Mouse (Mus musculus) kidney, adult 10 weeks (tissue): ENCODE data around the gene Col4a4. TPM values are rescaled to one million over a fixed set of nuclear protein-coding genes. Genes with fewer than 3 reads are reported as not detected.

Experiments
- polyA plus RNA-seq: library from polyadenylated mRNA; stranded (reverse); fragments of 350-450 nt; fragmentation: Illumina TruSeq; extraction: RNeasy Lipid Tissue Mini Kit (QIAGEN cat#74804); gene quantifications from one replicate; pipeline ENCODE4 v1.2.3, GENCODE M21; 2014; ENCODE audit warnings: low read depth, low replicate concordance

The Col4a4 gene
- polyA plus RNA-seq: 70.9 TPM

DNA sequence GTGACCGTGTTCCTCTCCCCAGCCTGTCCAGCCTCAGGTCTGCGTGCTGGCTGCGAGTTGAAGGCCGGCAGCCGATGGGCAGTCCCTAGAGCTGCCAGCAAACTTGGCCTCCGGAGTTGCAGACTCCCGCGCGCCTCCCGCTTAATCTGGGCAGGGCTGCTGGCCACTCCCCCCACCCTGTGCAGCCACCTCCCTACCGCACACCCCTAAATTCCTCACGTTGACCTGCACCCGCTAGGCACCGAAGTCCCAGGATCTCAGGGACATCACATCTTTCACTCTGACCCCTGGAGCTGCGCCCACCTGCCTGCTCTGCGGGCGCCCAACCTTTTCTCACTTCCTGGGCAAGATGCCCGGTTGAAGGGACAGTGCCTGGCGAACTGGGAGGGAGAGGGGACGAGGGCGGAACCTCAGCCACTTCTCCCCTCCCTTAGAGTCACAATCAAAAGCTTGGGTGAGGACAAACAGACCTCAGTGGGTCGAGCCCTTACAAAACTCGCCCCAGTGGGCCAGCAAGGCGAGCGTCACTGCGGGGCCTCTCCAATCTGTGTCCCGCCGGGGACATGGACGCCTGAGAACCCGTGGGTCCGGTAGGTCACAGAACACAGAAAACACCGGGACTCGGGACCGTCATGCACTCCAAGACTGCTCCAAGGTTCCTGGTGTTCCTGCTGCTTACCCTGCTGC lies at the start of gene Col4a4, which contains the start of gene Col4a3:
Gene Col4a4, minus strand, starts transcription at position 137 of the 687 bp plus-strand sequence.
Gene Col4a3, plus strand, starts transcription at position 209 of the 687 bp plus-strand sequence.

Other genes with a start within 250 kb of the Col4a4 start
- 154 TPM for gene Col4a3, start 72 bp upstream of the Col4a4 start, polyA plus RNA-seq
- 324 TPM for gene Mff, start 138.0 kb upstream of the Col4a4 start, polyA plus RNA-seq
- not detected for gene Tm4sf20, start 181.6 kb upstream of the Col4a4 start, polyA plus RNA-seq
- not detected for gene Gm47791, start 184.4 kb upstream of the Col4a4 start, polyA plus RNA-seq